Mouse (Mus musculus) left cerebral cortex, adult 8-10 months (tissue): ENCODE measurements at regions not wholly inside any gene's neighbourhood (a gene's known extent, or its start where the extent isn't known, plus 50 kb on each side); places are given as distances from the start of the nearest gene placed in this dataset.

Experiments used
- DNase-seq, 2 experiments: peaks; one replicate each; pipeline ENCODE4 v3.0.0; 2022; ENCODE audit warnings: low spot score in 2 of 2

DNA sequence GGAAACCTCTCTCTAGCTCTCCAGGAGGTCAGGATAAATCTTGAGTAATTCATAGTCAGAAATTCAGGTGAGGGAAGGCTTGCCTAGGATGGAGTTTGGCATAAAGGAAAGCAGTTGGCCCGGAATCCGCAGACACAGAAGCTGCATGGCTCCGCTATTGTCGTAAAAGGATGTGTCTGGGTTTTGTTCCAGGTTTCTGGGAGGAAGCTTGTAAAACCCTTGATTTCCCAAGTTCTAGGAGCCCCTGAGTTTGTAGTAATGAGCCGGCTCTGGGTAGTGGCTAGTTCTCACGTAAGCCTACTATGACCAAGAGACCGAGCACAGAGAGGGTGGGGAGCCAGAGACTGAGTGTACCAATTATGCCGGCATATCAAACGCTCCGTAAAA lies 52.7 kb upstream of the Gm21915 start:
- no peak for DNase-seq

- no peak for DNase-seq
Measured at GRCm38 (mm10) chr9:40617036-40617675, 53.3 kb upstream of the Gm21915 start.

GRCm38 (mm10) chr9:40616426-40617035 lies 53.9 kb upstream of the Gm21915 start:
- peak; percentile 51 to 59 for DNase-seq

GRCm38 (mm10) chr9:40615891-40616290 lies 54.5 kb upstream of the Gm21915 start:
- DNase-seq, result no peak

- DNase-seq, result peak in 1 of 2 experiments; percentile 63
Measured at GRCm38 (mm10) chr9:40614071-40614470, 56.3 kb upstream of the Gm21915 start.

DNA sequence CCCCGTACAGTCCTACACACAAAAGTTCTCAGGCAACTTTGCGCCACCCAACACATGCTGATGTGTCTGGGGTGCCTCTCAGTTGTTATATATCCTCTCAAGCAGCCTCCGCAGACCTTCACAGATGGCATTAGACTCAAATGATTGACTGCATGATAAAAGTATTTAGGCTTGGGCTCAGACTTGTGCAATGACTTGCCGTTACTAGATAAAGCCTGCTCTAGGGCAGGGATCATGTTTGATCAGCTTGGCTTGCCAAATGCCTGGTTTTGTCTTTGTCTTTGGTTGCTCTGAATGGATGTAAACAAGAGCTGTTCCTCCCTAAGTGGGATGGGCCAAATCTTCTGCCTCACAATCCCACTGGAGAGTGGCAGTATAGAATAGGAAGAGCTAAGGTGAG lies 57.2 kb upstream of the Gm21915 start:
- no peak for DNase-seq

DNA sequence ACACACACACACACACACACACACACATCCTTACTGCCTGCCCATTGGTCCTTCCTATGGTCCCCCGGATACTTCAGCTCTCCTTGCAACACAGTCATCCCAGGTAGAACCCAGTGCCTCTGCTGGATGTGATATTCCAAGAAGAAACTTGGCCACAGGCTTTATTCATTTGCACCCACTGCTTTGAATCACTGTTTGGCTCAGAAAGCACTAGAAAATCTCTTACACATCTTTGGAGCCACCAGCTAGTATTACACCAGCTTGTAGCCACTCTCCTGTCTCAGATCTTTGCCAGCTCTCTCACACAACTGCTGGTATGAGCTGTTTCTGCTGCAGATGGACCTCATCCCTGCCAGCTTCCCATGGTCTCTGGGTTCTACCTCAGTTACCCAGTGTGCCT lies 57.7 kb upstream of the Gm21915 start:
- DNase-seq, result no peak

DNA sequence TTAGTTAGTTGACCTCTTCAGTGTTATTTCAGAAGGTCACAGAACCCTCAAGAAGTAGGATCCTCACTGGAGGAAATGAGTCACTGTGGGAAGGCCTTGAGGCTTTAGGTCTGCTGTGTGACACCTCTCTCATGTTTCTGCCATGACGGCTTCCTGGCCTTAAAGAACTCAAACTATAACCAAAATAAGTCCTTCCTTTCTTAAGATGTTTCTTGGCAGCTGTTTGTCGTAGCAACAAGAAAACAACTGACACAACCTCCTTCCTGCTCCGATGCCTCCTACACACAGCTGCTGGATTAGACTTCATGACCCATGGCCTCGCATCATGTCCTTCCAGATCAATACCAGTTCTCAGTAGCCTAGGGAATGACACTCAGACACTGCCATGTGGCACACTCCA lies 58.1 kb upstream of the Gm21915 start:
- no peak for DNase-seq

- no peak for DNase-seq
Measured at GRCm38 (mm10) chr9:40611626-40612025, 58.8 kb upstream of the Gm21915 start.

DNA sequence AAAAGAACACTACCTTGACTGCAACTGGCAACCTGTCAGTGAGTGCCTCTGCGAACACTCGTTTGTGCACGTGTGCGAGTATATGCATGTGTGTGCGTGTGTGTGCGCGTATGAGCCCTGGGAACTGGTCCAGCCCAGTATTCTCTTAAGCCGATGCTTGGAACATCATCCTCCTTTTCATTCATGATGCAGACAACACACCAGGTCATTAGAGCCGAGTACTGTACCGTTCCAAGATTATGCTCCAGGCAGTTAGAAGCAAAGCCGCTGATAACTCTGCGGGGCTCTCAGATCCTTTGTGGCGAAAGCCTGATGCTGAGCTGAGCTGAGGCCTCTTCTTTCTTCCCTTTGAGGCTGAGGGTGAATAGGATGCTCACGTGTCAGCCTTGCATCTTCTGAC lies 61.8 kb upstream of the Gm21915 start:
- no peak for DNase-seq

- no peak for DNase-seq
Measured at GRCm38 (mm10) chr9:40607941-40608340, 62.5 kb upstream of the Gm21915 start.

DNA sequence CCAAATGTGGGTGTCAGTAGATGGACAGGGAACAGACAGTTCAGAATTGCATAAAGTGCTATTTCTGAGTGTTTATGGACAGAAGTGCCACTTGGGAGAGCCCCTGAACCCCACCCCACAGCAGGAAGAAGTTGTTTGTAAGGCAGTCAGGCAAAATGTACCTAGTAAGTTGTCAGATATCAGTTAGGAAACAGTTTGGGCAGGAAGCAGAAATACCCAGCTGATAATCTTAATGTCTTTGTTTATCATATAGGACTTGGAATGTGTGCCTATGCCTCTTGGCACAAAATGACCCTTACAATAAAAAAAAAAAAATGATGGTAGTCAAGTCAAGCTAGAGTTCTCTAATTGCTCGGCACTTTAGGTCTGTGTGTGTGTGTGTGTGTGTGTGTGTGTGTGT lies 66.9 kb upstream of the Gm21915 start:
- no peak for DNase-seq

- no peak for DNase-seq
Measured at GRCm38 (mm10) chr9:40598431-40598831, 67.2 kb upstream of the Gramd1b start.

DNA sequence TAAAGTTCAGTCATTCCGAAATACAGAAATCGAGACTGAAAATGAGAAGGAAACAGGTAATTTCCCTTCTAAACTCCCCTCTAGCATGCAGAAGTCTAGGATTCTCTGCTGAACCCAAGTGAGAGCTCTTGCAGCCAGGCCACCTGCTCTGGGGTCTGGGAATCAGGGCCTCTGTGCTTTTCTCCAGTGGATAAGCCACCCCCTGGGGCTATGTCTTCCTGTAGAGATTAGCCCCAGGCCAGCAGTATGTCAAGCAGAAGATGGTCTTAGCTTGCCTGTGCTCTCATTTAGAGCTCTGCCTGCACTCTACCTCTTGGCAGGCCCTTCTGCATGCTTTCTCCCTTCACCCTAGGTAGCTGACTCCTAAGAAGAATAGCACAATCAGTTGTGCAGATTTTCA lies 56.2 kb upstream of the Gramd1b start:
- no peak for DNase-seq

DNA sequence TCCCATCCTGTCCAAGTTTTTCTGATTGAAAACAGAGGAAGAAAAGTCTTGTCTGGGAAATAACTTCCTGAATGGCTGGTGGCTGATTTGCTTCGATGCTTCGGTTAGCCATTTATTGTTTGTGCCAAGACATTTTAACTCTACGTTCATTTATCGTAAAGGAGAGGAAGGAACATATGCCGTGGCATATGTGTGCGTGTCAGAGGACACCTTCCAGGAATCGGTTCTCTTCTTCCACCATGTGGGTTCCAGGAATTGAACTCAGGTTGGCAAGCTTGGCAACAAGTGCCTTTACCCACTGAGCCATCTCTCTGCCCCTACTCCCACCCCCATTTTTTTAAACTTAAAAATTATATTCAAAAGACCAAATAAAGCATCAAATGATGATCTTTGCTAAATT lies 55.4 kb upstream of the Gramd1b start:
- no peak for DNase-seq

DNA sequence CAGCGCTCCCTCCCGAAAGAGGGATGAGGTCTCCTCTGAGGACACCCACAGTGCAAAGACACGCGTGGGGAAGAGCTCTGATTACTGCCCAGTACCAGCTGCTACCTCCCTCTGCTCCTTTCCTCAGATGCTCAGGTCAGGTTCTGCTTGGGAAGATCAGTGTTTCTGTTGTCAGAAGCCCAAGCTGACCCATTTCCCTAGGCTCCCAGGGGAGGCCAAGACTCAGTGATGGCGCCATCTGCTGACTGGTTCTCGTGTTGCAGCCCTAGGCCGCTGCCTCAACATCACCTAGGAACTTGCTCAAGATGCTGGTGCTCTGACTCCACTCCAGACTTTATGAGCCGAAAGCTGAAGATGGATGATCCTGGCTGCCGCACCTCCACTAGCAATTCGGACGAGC lies 52.4 kb upstream of the Gramd1b start:
- DNase-seq, result peak; percentile 67 to 90

GRCm38 (mm10) chr9:40581854-40582253 lies 50.7 kb upstream of the Gramd1b start:
- no peak for DNase-seq
